Mouse (Mus musculus) neural tube, embryonic 10.5 days (tissue): ENCODE data around the gene Col25a1.

Experiments
- DNase-seq: peaks from one replicate; pipeline ENCODE4 v3.0.0-alpha.2; 2017; ENCODE audit warnings: low spot score; ENCODE audit errors: extremely low spot score

Gene Col25a1

DNA sequence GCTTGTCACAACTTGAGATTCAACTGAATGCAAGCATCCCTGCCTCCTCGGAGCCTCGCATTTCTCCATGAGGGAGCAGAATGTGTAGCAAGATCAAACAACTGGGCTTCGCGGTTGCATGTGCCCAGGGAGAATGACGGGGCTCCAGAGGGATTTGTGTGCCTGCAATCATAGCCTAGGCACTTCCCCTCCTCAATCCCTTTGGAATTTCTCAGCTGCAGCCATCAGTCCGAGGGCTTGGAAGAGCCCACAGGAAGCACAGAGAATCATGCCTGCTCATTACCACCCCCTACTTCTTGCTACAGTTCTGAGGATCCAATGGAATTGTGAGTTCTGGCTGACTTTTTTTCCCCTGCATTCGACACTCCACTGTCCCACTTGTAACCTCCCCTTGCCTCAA, 241.8 kb downstream of the Col25a1 start:
- no peak for DNase-seq

DNA sequence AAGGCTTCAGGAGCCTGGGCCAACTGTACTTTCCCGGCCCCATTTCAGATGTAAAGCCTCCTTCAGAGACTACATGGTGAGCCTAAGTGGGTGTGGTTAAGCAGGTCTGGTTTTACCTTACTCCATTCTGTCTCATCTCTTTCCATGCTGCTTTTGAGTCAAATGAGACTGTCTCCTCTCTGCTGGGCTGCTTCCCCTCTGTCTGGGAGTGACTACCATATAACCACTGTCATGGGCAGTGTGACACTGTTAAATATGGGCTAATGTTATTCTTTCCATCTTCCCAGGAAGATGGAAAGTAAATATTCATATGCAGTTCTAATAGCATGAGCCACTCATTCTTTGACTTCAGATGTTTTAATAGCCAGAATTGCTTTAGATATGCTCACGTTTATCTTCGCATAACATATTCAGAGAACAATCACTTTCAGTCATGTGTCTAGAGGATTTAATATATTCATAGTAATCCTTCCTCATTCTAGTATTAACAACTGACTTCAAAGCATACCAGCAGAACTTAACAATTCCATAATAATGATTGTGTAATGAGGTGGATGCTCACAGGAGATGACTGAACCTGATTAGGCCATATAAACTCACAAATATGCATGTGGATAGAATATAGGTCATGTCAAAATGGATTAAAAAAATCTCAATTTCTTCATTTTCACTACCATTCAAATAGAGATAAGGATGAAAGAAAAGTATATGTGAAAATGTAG, 243.5 kb downstream of the Col25a1 start:
- no peak for DNase-seq

DNA sequence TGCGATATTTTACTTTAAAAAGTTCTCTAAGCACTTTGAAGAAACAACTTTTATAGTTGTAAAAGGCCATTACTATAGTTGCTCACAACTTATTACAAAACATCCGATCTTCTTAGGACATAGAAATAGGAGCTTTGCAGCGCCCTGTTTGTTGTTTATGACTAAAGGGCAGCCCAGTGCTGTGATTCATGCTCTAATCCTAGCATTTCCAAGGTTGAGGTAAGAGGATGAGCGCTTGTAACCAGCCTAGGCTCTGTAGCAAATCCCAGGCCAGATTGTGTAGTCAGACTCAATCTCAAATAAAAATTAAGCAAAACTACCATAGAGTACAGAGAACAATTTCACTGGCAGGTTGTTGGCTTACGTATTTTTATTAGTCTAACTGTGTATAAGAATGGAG, 246.5 kb downstream of the Col25a1 start:
- DNase-seq, result no peak

DNA sequence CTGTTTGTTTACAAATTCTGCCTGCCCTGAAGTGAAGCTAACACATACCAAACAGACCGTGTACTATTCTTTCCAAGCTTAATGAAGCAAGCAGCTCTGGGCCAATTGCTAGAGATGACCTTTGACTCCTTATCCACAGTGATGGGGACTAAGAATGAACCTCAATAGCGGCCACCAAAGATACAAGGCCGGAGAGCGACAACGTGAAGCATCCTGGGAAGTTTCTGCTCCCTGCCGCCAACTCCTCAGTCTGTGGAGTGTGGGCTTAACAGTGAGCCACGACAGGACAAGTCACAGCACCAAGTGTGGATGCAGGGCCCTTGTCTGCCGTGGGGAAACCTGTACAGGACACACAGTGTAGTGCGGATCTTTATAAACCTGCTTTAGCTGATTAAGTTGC, 247.3 kb downstream of the Col25a1 start:
- DNase-seq, result no peak

DNA sequence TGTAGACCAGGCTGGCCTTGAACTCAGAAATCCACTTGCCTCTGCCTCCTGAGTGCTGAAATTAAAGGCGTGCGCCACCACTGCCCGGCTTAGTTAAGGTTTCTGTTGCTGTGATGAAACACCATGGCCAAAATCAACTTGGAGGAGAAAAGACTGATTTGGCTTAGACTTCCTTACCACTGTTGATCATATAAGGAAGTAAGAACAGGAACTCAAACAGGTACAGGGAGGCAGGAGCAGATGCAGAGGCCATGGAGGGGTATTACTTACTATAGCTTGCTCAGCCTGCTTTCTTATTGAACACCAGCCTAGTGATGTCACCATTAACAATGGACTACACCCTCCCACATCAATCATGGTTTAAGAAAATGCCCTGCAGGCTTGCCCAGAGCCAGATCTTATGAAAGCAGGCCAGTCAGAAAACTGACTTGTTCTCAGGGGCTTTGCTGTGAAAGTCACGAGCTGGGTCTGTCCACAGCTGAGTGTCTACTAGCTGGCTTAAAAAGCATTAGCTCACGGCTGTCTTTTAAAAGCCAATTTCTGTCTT, 249.1 kb downstream of the Col25a1 start:
- no peak for DNase-seq

DNA sequence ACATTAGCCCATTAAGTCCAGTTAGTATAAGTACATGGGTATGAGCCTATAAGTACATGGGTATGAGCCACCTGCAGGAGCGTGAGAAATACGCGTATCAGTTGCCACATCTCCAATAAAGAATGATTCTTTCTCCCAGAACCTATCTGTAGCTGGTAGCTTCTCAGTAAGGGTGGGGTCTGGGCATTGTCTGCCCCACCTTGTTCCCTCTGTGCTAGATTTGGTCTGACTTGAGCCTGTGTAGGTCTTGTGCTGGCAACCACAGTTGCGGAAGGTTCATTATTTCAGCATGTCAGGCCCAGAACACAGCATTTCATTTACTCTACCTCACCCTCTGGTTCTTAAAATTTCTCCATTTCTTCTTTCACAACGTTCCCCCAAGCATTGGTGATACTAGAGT, 250.4 kb downstream of the Col25a1 start:
- DNase-seq, result no peak

DNA sequence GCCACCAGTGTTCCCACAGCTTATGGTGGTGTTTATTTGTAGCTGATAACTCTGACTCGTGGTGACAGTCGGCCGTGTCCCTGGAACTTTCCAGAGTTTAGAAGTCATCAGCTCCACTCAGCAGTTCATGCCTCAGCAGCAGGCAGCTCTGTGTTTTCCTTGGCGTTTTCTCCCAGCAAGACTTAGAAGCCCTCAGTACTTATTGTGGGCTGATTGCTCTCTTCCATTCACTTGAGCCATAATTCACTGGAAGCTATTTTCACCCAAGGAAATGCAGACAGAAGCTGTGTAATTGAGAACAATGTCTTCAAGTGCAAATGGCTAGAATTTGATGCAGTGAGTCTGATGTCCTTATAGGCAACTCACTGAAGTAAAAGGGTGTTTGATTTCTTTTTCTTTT, 254.6 kb downstream of the Col25a1 start:
- no peak for DNase-seq

DNA sequence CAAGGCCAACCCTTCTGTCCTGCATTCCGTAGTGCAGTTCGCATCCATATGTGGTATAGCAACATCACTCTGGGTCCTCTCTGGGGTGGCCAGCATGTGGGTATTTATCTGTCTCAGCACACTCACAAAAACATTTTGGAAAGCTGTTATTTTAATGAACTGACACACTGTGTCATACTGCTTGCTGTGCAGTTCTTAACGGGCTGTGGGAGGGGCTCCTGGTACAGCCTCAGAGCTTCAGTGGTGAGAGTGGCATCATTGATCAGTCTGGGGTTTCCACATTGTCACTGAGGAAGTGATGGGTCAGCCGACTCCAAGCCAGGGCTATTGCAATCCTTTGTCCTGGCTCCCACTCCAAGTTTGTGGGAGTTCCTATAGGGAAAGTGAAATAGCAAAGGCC, 255.9 kb downstream of the Col25a1 start:
- no peak for DNase-seq

DNA sequence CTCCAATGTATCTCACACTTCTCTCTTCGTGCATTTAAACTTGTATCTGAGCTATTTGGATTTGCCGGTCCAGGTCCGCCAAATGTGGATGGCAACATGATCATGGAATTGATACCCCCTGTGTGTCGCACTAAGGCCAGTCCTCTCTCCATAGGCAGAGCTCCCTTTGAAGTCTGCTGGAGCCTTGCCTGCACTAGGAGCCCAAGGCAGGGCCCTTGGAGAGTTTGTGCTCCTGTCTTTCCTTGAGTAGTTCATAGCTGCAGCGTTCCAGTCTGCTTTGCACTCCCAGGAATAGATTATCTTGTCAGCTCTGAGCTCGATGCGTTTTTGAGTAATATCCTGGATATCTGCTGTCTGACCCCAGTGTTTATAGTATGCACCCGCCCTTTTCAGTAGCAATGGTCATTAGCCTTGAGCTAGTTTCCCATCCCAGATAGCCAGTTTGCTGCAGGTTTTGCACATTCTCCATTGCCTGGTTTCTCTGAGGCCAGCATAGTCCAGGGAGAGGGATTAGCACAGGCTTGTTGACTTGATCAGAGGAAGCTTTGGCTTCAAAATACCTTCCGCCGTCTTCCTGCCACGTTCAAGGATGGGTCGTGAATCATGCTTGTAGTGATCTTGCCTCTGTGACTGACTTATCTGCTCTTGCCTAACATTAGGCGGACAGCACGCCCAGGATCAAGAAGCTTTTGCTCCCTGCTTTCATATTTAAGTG, 258.1 kb downstream of the Col25a1 start:
- no peak for DNase-seq

DNA sequence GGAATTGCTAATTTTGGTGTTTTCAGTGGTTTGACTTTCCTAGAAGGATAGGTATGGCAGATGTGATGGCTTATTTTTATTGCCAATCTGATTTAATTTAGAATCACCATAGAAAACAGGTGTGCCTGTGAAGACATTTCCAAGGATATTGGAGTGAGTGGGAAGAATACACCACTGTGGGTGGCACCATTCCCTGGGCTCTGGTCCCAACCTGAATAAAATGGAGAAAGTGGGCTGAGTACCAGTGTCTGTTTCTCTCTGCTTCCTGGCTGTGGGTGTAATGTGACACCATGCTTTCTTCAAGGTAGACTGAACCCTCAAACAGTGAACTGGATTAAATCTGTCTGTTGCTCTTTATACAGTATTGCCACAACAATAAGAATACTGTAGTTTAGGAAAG, 265.3 kb downstream of the Col25a1 start:
- no peak for DNase-seq

DNA sequence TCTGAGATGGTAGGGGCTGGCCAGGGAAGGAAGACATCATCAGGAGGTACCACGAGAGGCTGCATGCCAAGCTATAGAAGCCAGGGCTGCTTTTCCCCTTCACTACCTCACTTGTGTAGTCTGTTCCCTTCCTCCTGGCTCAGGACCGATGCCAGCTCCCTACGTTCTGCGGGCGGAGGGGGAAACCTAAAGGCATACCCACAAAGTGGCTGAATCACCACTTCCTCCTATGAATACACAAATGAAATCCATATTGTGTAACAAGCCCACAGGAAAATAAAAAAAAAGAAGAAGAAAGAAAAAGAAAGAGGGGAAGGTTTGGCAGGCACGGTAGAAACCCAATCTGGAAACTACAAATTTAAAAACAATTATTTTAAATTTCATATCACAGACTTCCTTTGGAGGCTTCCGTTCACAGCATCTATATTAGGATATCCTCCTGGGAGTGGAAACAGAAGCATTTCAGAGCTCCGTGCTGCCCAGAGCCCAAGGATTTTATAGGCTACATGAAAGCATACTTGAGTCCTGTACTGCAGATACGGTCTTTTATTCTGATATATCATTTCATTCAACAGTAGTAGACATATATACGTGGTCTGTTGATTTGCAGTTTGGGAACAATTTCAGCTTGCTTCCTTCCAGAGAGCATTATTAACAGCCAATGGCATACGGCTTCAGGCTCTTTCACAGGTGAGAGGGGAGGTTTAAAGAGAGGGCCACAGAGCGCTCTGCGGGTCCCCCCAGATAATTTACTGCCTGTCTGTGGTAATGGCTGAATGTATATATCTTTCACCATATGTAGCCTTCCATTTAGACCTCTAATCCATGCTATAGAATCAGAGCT, 269.6 kb downstream of the Col25a1 start:
- DNase-seq, result no peak

DNA sequence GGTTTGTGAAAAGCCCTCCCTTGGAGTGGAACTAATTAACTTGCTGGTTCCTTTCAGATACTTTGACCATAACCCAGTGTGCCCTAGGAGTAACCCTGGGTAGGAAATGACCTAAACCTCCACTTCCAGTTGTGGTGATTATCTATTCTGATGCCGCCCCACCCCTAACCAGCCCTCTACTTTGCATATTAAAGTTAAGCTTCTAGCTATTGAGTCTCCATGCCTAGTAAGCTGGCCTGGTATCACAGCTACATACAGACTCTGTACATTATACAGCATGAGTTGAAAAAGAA, 270.2 kb downstream of the Col25a1 start:
- no peak for DNase-seq

DNA sequence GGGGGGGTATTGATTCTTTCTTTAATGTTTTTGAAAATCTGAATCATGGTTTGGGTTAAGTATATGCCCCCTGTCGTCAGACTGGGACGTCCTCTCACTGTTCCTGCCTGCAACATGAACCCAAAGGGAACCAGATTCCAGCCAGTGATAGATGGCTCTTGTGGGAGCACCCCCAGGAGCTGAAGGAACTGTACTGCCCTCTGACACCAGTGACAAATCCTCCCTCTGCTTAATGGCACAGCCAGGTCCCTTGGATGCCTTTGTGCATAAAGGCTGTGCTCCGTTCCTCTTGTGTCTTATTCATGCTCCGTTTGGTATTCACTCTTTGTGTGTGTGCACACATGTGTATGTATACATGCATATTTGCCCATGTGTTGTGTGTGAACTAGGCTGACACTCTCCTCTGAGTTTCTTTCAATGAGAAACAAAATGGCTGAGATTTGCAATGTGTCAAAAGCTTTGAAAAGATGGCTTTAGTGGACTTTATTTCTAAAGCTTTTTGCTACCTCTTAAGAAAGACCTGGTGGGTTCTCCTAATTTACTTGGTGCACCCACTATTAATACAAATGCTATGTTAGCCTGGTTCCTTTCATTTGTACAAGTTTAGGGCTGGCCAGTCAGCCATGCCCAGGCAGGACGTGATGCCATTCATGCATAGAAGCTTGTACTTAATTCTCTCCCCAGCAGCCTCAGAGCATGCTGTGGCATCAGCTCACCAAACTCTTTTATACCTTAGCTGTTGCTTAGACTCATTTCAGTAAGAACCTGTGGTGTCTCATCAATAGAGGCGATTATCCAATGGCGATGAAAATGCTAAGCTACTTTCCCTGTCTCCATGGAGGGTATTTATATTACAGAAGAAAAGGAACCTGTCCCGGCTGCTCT, 273.5 kb downstream of the Col25a1 start:
- no peak for DNase-seq

DNA sequence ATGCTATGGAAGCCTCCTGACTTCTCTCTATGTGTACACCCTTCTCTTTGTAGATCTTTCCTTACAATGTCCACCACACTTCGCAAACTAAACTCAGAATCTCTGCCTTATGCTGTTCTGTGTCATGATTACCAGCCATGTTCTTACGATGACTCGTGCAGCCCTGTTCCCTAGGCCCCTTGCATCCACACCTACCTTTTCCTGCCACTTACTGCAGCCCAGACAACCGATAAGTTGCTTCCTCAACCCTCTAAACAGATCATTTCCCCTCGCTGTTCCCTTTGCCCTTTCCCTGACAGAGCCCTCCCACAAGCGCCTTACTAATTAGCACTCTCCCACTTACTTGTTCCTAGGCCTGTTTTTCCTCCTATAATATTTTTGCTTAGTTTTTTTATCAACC, 275.9 kb downstream of the Col25a1 start:
- no peak for DNase-seq

DNA sequence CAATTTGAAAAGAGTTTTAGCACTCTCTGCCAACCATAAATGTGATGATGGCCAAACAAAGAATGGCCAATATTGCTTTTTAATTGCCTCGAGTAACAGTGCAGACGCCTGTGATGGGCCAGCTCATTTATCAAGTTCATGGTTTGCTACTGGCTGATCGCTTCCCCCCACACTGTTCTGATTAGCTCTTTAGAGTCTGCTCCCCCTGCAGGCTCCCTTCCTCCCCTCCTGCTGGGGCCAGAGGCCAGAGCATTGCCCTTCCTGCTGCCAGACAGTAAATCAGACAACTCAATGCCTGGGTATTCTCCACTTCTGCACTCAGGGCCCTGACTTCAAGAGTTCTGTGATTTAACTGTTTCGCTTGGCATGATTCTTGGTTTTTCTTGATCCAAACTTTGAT, 281.9 kb downstream of the Col25a1 start:
- peak; percentile 72 for DNase-seq

DNA sequence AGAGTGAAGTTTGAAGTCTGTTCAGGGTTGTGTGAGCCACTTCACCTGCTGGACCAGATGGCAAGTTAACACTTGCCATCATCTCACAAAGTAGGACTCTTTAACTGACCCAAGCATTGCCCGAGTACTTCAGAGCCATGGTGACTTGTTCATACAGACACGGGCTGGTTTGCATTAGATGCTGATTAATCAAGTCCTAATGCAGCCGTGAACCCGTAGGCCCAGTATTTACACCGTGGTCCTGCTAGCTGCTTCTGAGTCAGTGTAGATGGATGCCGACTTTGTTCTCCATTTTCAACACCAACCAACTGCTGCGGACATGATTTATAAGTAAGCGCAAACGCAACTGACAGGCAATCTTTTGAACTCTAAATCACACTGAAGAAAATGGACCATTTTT, 287.6 kb downstream of the Col25a1 start:
- DNase-seq, result no peak

DNA sequence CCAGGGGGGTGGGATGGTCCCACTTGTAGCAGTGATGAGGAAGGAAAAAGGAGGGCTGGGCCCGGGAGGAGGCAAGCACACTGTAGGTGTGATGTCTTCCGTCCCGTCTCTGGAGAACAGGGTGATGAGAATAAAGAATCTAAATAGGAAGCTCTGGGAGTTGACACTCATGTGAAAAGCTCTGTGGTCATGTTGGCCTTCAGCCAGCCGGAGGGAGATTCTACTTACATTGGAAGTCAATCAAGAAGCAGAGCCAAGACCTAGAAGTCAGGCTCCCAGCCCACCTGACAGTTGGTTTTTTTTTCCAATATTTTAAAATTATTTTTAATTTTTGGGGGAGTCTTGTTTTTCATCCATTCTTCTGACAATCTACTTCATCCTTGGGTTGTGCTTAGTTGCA, 297.5 kb downstream of the Col25a1 start:
- no peak for DNase-seq

DNA sequence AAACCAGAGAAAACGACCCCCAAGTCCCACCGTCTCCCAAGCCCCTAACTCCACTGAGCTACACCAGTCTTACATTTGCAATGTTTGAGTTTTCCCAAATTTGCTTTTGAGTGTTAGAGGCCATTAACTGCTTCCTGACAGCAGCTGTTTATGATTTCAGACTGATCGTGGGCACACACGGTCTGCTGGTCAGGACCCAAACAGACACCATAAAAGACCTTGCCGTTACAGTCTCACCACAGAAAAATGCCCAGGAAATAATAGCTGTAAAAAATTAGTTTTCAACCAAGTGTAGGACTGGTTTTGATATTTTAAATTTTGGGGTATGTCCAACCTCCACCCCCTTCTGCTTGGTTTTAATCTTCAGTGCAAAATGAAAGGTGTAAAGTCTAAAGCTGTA, 298.8 kb downstream of the Col25a1 start:
- DNase-seq, result no peak

DNA sequence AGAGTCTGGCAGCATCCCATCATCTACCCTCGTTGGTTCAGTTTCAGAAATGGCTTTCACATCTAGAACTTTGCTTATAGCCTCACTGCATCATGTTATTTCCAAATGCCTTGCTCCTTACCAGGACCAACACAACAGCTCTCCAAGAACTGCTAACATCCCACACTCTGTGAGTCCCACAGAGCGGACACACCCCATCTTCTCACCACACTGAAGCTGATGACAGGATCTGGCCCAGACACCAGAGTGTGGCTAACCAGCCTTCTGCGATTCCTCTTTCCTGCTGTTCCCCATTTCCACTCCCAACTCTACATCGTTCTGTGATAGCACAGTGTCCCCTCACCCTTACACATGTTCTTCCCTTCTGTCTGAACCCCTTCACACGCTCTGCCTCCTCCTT, 301.5 kb downstream of the Col25a1 start:
- DNase-seq, result no peak

DNA sequence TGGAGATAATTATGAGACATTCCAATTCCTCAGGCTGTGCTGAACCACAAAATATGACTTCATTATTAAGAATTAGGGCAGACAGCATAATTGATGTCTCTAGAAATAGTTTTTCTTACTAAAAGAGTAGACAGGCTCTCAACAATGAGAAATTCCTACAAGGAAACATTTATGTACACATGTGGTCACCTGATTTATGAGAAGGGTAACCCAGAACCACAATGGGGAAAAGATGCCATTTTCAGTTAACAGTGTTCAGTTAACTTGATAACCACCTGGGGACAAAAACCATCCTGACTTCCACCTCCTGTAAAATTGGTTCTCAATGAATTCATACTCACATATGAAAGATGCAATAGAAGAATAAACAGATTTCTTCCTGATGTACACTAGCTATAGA, 305.7 kb downstream of the Col25a1 start:
- DNase-seq, result no peak

DNA sequence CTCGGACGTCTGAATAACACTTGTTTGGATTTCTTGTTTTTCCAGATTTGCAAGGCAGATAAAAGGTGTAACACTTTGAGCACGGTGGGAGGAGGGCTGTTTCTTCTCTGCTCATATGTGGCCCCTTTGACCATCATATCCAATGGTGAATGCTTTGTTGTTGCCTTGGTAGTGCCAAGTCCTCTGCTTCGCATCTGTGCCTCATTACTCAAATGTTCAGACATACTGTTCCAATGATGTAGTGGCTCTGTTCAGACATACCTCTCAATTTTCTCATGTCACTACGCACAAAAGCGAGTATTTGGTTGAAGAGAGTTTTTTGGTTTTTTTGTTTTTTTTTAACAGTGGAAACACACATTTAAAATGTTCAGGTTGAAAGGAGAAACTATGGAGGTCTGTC, 308.5 kb downstream of the Col25a1 start:
- DNase-seq, result no peak
